Mouse (Mus musculus) liver, embryonic 14.5 days (tissue): ENCODE data around the gene Slc5a8.
A peak's percentile ranks its signal among the peaks of the same experiment; 100 is the strongest.

Experiments used
- CTCF ChIP-seq: IDR thresholded peaks from 2 replicates; pipeline ENCODE4 v1.5.1; 2016; ENCODE audit warnings: antibody characterized with exemption, low read depth, control low read depth
- EP300 ChIP-seq: IDR thresholded peaks from 2 replicates; pipeline ENCODE4 v1.6.1; 2016; ENCODE audit warnings: antibody characterized with exemption, low read depth

DNA sequence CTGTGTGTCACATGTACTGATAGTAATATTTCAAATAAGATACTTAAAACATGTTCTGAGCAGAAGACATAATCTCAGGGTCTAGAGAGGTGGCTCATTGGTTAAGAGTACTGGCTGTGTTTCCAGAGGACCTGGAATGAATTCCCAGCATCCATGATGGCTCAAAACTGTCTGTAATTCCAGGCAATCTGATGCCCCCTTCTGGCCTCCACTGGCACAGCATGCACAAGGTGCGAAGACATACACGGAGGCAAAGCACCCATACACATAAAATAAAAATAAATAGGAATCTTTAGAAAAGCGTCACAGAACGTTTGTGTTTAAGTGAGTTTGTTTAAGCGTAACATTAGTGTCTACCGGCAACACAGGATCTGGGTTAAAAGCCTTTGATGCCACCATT lies 956 bp upstream of the Slc5a8 start:
- TF ChIP-seq CTCF (peak; percentile 34), EP300 (no peak)
